Mouse (Mus musculus) skeletal muscle tissue, adult 2 months (tissue): Measurements from ENCODE around the gene Gm45062.

Experiments used
- DNase-seq: peaks from one replicate; pipeline ENCODE4 v3.0.0-alpha.2; 2012; ENCODE audit warnings: low read depth, low spot score

Gm45062 gene

GRCm38 (mm10) chr6:8368198-8368864, 109.1 kb downstream of the Gm45062 start:
- no peak for DNase-seq

- DNase-seq, result no peak
Observed at GRCm38 (mm10) chr6:8370624-8371023, 111.4 kb downstream of the Gm45062 start.

- no peak for DNase-seq
Observed at GRCm38 (mm10) chr6:8373051-8373450, 113.8 kb downstream of the Gm45062 start.

- no peak for DNase-seq
Observed at GRCm38 (mm10) chr6:8373851-8374250, 114.6 kb downstream of the Gm45062 start.

GRCm38 (mm10) chr6:8374290-8374689, 115.0 kb downstream of the Gm45062 start:
- no peak for DNase-seq

GRCm38 (mm10) chr6:8374712-8375111, 115.5 kb downstream of the Gm45062 start:
- no peak for DNase-seq

- DNase-seq, result no peak
Observed at GRCm38 (mm10) chr6:8376351-8376750, 117.1 kb downstream of the Gm45062 start.

- no peak for DNase-seq
Observed at GRCm38 (mm10) chr6:8377667-8378066, 118.4 kb downstream of the Gm45062 start.

GRCm38 (mm10) chr6:8389307-8389706, 130.1 kb downstream of the Gm45062 start:
- DNase-seq, result no peak

GRCm38 (mm10) chr6:8390296-8390695, 131.0 kb downstream of the Gm45062 start:
- DNase-seq, result no peak

- no peak for DNase-seq
Observed at GRCm38 (mm10) chr6:8390935-8391334, 131.7 kb downstream of the Gm45062 start.

GRCm38 (mm10) chr6:8393029-8393428, 133.8 kb downstream of the Gm45062 start:
- no peak for DNase-seq

- DNase-seq, result no peak
Observed at GRCm38 (mm10) chr6:8394044-8394443, 134.8 kb downstream of the Gm45062 start.

GRCm38 (mm10) chr6:8395061-8395460, 135.8 kb downstream of the Gm45062 start:
- DNase-seq, result no peak

GRCm38 (mm10) chr6:8397252-8397651, 138.0 kb downstream of the Gm45062 start:
- DNase-seq, result no peak

GRCm38 (mm10) chr6:8399710-8400109, 140.5 kb downstream of the Gm45062 start:
- no peak for DNase-seq

GRCm38 (mm10) chr6:8403127-8403526, 143.9 kb downstream of the Gm45062 start:
- no peak for DNase-seq

GRCm38 (mm10) chr6:8405844-8406243, 146.6 kb downstream of the Gm45062 start:
- no peak for DNase-seq

GRCm38 (mm10) chr6:8408332-8408731, 149.1 kb downstream of the Gm45062 start:
- no peak for DNase-seq

- no peak for DNase-seq
Observed at GRCm38 (mm10) chr6:8409865-8410264, 150.6 kb downstream of the Gm45062 start.

- DNase-seq, result peak; percentile 10
Observed at GRCm38 (mm10) chr6:8412845-8413598, 153.8 kb downstream of the Gm45062 start.

GRCm38 (mm10) chr6:8414020-8414419, 154.8 kb downstream of the Gm45062 start:
- no peak for DNase-seq

- DNase-seq, result no peak
Observed at GRCm38 (mm10) chr6:8415823-8416222, 156.6 kb downstream of the Gm45062 start.
